Mouse (Mus musculus) cerebellum, postnatal 10 days (tissue): ENCODE results near the gene Mgst2.
A peak's percentile ranks its signal among the peaks of the same experiment; 100 is the strongest.

Experiments
- DNase-seq, 2 experiments: peaks; one replicate each; pipeline ENCODE4 v3.0.0; 2021; ENCODE audit warnings: mixed read lengths in 2 of 2

Gene Mgst2

GRCm38 (mm10) chr3:51701950-51702349 is 41.8 kb downstream of the Mgst2 start:
- peak; percentile 74 to 77 for DNase-seq

DNA sequence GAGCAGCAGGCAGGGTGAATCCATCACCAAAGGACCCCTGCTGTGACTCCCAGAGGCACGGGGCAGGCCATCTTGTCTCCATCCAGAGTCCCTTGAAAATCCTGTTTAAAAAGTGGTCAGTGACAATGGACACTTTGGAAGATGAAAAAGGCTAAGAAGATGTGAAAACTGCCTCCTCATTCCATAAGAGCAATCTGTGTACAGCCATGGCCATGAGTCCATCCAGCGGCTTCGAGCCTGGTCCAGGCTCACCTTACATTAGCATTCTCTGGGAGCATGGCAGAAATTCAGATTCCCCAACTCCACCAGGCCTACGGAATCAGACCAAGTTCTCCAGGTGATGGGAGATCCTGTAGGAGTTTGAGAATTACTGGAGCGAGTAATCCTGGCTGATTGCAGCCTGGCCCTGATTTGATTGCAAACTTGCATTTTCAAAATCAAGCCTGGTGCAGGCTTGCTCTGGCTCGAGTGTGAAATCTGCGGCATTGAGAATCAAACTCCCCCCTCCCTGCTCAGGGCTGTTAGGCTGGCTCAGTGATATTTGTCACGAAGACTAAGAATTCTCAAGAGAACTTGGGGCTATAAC is 42.6 kb downstream of the Mgst2 start:
- peak; percentile 49 to 58 for DNase-seq

DNA sequence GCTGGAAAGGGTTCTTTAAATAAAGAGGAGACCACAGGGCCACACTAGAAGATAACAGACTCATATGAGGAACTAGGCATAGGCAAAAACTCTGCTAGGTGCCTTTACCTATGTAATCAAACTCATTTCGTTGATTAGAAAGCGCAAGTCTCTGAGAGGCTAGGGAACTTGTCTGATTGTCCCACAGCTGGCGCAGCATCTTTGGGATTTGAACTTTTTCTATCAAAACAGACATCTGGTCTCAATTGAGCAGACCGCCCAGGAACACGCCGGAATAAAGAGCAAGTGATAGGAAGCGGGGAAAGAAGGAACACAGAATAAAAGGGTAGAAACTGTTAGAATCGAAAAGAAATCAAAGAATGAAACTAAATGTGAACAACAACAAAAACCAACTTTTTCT is 43.3 kb downstream of the Mgst2 start:
- no peak for DNase-seq

GRCm38 (mm10) chr3:51705220-51705619 is 45.1 kb downstream of the Mgst2 start:
- DNase-seq = peak in 1 of 2 experiments; percentile 48

- no peak for DNase-seq
Measured at GRCm38 (mm10) chr3:51708375-51708745, 48.2 kb downstream of the Mgst2 start.

DNA sequence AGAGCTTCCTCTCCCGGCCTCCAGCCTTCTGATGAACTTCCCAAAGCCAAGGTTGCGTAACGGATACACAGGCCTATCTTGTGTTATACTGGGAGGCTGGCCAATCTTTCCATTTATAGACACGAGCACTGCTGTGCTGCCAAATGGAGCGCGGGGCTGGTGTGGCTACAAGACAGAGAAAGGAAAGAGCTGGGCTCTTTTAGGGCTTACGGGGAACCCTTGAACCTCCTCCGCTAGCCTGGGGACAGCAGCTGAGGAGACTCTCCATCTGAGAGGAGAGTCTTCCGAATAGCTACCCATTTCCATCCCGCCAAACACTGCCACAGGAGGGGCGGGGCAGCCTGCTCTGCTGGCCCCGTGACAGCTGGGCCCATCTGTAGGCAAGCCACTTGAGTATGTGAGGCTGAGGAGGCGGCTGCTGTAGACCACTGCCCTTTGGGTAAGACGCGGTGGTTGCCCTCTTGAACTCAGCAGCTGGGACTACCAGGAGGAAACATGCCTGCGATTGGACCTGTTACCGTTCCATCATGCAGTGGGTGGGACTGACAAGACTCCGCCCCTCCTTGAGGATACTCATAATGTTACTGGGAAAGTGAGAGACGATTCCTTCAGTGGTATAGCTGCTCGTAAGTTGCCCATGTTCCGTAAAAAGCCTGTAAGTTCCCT is 48.7 kb downstream of the Mgst2 start:
- peak; percentile 90 to 92 for DNase-seq

- no peak for DNase-seq
Measured at GRCm38 (mm10) chr3:51712382-51712781, 52.2 kb downstream of the Mgst2 start.

DNA sequence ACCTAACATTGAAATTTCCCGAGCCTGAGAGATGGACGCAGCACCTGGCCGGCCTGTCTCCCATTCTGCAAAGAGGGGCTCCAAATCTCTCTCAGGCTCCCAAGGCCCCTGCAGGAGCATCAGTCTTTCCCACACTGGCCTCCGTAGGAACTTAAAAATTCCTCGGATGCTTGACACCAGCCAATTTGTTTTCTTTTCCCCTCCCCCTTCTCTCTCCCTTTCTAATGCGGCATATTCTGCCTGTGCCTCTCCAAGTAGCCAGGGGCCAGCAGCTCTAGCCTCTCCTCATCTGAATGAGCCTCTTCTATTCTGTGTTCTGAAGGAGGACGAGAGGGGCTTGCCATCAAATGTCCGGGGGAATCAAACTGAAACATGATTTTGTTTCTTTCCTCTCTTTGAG is 53.1 kb downstream of the Mgst2 start:
- DNase-seq = no peak

DNA sequence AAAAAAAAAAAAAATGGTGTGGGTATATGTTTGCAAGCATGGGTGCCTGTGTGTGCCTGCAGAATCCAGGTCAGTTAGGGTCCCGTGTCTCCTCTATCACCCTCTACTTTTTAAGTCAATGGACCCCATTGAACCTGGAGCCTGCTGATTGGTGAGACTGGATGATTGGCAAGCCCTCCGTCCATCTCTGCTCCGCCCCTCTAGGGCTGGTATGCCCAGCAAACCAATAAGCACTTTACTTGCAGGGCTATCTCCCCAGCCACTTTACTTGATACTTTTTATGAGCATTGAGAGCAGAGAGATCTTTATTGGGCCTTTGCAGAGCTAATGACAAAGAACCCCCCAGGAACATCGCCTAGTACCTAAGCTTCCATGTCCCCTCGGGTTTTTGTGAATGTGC is 54.3 kb downstream of the Mgst2 start:
- DNase-seq = no peak

DNA sequence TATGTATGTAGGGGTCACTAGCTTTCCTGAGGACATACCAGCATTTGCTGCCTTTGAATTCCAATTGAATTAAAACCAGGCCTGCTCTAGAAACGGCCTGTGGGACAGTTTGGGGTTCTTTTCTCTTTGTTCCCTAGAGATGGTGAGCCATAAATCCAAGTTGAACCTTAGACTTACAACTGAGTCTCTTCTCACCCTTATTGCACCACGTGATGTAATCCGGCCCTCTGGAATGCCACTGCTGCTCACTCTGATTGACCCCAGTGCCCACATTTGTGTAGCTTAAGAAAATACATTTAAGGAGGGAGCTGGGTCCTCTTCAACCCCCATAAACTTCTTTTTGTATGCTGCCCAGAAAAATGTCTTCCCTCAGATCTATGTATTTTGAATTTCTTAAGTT is 57.3 kb downstream of the Mgst2 start:
- no peak for DNase-seq

- DNase-seq = peak; percentile 57 to 58
Measured at GRCm38 (mm10) chr3:51717909-51718308, 57.7 kb downstream of the Mgst2 start.

- DNase-seq = no peak
Measured at GRCm38 (mm10) chr3:51719373-51719772, 59.2 kb downstream of the Mgst2 start.

DNA sequence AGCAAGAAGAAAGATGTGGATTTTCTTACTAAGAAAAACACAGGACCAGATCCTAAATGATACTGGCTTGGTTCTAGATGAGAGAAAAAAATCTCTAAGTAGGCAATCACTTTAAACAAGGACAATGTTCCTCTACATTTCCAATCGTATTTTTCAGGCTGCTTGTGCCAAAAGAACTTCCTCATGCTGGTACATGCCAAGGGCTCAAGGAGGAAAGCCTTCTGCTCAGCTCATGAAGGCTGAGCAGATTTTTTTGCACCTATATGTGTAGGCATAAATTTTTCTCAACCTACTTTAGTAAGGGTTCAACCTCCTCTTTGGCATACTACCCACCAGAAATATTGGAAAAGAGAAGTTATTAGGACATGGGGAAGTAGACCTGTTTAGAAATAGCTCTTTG is 59.8 kb downstream of the Mgst2 start:
- no peak for DNase-seq

GRCm38 (mm10) chr3:51726257-51726656 is 66.1 kb downstream of the Mgst2 start:
- no peak for DNase-seq

DNA sequence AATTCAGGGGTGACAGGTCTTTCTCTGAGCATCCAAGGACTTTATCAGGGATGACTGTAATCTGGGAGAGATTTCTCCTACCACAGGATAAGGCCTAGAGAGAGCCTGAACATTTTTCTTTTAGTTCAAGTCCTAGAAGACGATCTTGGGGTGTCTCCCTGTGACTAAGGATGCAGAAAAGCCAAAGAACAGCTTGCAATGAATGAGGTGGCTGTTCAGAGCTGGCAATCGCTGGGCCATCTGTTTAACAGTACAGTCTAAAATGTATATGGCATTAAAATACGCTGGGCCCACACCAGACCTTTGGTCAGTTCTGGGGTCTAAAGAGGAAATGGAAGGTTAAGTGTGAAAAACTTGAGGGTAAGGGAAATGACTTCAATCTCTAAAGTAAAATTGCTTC is 67.3 kb downstream of the Mgst2 start:
- DNase-seq = no peak

- peak; percentile 38 to 41 for DNase-seq
Measured at GRCm38 (mm10) chr3:51727968-51728367, 67.8 kb downstream of the Mgst2 start.

DNA sequence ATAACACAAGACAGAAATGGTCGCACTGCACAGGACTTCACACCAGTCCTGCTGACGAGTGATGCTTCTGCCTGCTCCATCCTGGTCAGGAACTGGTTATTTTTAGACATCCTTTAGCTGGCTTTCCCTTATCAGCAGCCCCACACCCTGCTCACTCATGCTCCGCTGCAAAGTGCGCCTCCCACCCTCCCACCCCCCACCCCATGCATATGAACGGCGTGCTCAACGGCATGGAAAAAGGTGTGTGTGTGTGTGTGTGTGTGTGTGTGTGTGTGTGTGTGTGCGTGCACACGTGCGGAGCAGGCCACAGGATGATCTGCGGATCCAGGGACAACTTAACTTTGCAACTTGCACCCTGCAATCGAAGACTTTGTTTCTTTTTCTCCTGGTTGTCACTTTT is 68.3 kb downstream of the Mgst2 start:
- DNase-seq = no peak

DNA sequence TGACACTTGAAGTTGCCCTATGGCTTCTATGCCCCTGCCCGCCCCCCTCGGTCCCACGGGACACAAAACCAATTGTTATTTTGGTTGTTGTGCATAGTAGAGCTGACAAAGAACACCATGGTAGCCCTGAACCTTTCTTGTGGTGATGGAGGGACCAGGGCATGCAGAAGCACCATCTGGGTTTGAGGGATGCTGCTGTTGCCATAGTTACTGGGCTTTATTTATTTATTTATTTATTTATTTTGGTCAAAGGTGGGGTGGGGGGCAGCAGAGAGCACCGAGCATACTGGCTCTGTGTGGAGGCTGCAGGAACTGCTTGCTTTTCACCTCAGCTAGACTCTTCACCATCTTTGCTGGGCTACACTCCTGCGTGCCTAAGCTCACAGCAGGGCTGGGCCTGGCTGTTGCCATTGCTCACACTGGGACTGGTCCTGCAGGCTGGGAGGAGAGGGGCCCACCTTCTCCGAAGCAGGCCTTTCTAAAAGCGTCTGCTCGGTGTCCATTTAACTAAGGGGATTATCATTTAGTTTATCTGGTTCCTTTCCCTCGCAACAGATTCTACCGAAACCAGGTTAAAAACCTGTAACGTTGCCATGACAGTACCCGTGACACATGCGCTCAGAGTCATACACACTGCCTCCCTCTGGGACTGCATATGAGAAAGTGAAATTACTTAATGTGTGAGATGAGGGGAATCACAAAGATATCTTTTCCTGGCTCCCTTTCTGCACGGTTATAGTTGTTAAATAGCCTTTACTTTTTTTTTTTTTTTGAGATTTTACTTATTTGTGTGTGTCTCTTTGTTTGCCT is 69.2 kb downstream of the Mgst2 start:
- peak; percentile 53 to 54 for DNase-seq

- DNase-seq = no peak
Measured at GRCm38 (mm10) chr3:51730662-51731061, 70.5 kb downstream of the Mgst2 start.

DNA sequence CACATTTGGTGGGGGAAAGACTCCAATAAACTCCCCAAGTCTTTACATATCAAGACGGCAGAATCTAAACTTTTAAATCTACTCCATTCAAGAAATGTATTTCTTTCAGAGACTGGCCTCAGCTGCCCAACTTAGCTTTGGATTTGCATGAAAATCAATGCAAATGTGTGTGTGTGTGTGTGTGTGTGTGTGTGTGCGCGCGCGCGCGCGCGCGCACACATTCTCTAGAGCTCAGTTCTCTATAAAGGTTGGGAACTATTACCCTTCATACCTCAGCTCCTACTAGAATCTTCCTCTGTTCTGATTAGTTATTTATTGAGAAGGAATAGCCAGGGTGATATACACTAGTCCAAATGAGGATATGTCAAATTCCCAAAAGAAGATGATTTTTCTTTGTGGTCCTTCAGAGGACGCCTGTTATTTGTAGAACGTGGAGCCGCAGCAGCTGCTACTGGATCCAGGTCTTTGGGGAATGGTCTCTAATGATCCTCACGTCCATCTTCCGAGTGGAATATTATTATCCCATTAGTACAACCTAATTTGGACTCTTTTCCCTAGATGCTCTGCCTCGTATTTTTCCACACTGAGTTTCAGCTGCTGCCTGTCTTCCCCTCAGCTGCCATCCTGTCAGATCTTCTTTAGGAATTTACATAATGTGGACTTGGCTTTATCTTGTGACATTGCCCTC is 71.9 kb downstream of the Mgst2 start:
- DNase-seq = no peak
